22 mouse cellular contexts compared by ENCODE assay signal in genomic region chr7:45808471-45808870, GRCm38 (mm10). TPM values are rescaled to one million over a fixed set of nuclear protein-coding genes. Genes with fewer than 3 reads are reported as not detected.
DNase-seq lines count a peak whose midpoint lies in the region; ATAC-seq and TF ChIP-seq lines count a peak whose summit lies in the region.
"Had no signal": no experiment of that assay in that cellular context is flagged by ENCODE, and none has a peak within 500 bp of the region (broad histone marks: within the 10 kb centered on the region; RNA-seq: fewer than 3 reads in every experiment).

No protein-coding gene starts in this region.

- peaks cover 6% of the 10 kb centered on the region; the same call in 1 of the 2 replicates for H3K4me1 ChIP-seq in intestine, postnatal 0 days (replicated peaks; ENCODE audit: control insufficient read depth, insufficient read depth, low read length)
- peaks cover 21% of the 10 kb centered on the region for H3K4me1 ChIP-seq in intestine, embryonic 15.5 days (replicated peaks)
- H3K4me1 ChIP-seq in embryonic facial prominence, embryonic 10.5 days = peaks cover 32% of the 10 kb centered on the region
- peaks cover 18% of the 10 kb centered on the region for H3K4me1 ChIP-seq in midbrain, embryonic 16.5 days (ENCODE audit: control insufficient read depth, insufficient read depth, low read length)

- no peak for TF ChIP-seq CTCF in intestine, postnatal 0 days (IDR thresholded peaks at IDR 0.05; ENCODE audit: low read depth)

- intact Hi-C loops in heart, postnatal 14 days (cut with DNase I) = no loop called here

- peaks cover 61% of the 10 kb centered on the region for H3K36me3 ChIP-seq in intestine, postnatal 0 days (ENCODE audit: control insufficient read depth, insufficient read depth)
- H3K36me3 ChIP-seq in intestine, embryonic 15.5 days = peaks cover 59% of the 10 kb centered on the region
- peaks cover 83% of the 10 kb centered on the region for H3K36me3 ChIP-seq in embryonic facial prominence, embryonic 10.5 days (replicated peaks)
- peaks cover 50% of the 10 kb centered on the region for H3K36me3 ChIP-seq in midbrain, embryonic 16.5 days (ENCODE audit: control insufficient read depth, insufficient read depth, low read length)

- DNase-seq in cerebellum, postnatal 14 days = peak; percentile 30 to 38
- DNase-seq in cerebellum, adult 18-20 months = no peak
- DNase-seq in embryonic facial prominence, embryonic 10.5 days (ENCODE audit: low spot score) = no peak
- DNase-seq in ovary, postnatal 14 days (ENCODE audit: low spot score) = no peak
- DNase-seq in heart, postnatal 14 days = no peak
- DNase-seq: adrenal gland, postnatal 10 days; cerebellum, adult 9-10 months; gastrocnemius, adult 2 months; heart, adult 11 months; kidney, adult 2 months; kidney, postnatal 14 days; lung, postnatal 10 days; right cerebral cortex, postnatal 14 days; thymus, postnatal 25 days had no signal

- no peaks in the 10 kb centered on the region for H3K27me3 ChIP-seq in intestine, postnatal 0 days (replicated peaks; ENCODE audit: control insufficient read depth, insufficient read depth, low read length)
- H3K27me3 ChIP-seq in intestine, embryonic 15.5 days (replicated peaks) = no peaks in the 10 kb centered on the region
- H3K27me3 ChIP-seq in embryonic facial prominence, embryonic 10.5 days (replicated peaks; ENCODE audit: low read depth, poor library complexity, severe bottlenecking) = no peaks in the 10 kb centered on the region
- H3K27me3 ChIP-seq in midbrain, embryonic 16.5 days (ENCODE audit: control insufficient read depth, insufficient read depth, low read depth, low read length) = no peaks in the 10 kb centered on the region
- H3K27me3 ChIP-seq: heart, embryonic 15.5 days had no signal

- H3K4me3 ChIP-seq in intestine, postnatal 0 days (ENCODE audit: low read depth, low read length) = no peak overlapping the region
- H3K4me3 ChIP-seq in intestine, embryonic 15.5 days (replicated peaks) = no peak overlapping the region
- H3K4me3 ChIP-seq in embryonic facial prominence, embryonic 10.5 days = peak overlapping the region; percentile 0; the same call in 1 of the 2 replicates
- H3K4me3 ChIP-seq in midbrain, embryonic 16.5 days (ENCODE audit: low read depth, low read length) = no peak overlapping the region
- H3K4me3 ChIP-seq: gastrocnemius, adult 2 months; heart, embryonic 15.5 days; hindbrain, embryonic 10.5 days; left cerebral cortex, adult 2 months; megakaryocyte, embryonic 14.5 days had no signal

- peak overlapping the region; percentile 7; the same call in 1 of the 2 replicates for H3K27ac ChIP-seq in intestine, postnatal 0 days (ENCODE audit: low read depth, low read length)
- H3K27ac ChIP-seq in intestine, embryonic 15.5 days = no peak overlapping the region
- no peak overlapping the region for H3K27ac ChIP-seq in embryonic facial prominence, embryonic 10.5 days (replicated peaks)
- H3K27ac ChIP-seq in midbrain, embryonic 16.5 days (ENCODE audit: low read length) = peak overlapping the region; percentile 35; the same call in 1 of the 2 replicates
- H3K27ac ChIP-seq: gastrocnemius, adult 2 months; heart, embryonic 15.5 days; hindbrain, embryonic 10.5 days; left cerebral cortex, adult 2 months; liver, embryonic 14.5 days had no signal

- 49% methylated on average over 9 of the region's 11 CpGs for WGBS in intestine, postnatal 0 days
- 36% methylated on average over 11 of the region's 11 CpGs for WGBS in intestine, embryonic 15.5 days
- 52% methylated on average over 11 of the region's 11 CpGs for WGBS in embryonic facial prominence, embryonic 10.5 days
- 37% methylated on average over 11 of the region's 11 CpGs for WGBS in midbrain, embryonic 16.5 days

- no peak for ATAC-seq in intestine, postnatal 0 days
- no peak for ATAC-seq in intestine, embryonic 15.5 days
- ATAC-seq in midbrain, embryonic 16.5 days = no peak

- H3K9ac ChIP-seq in intestine, postnatal 0 days (ENCODE audit: low read depth, low read length) = no peak overlapping the region
- no peak overlapping the region for H3K9ac ChIP-seq in intestine, embryonic 15.5 days
- H3K9ac ChIP-seq in midbrain, embryonic 16.5 days (ENCODE audit: low read depth, low read length) = no peak overlapping the region
- H3K9ac ChIP-seq: heart, embryonic 15.5 days; liver, embryonic 14.5 days had no signal

- H3K9me3 ChIP-seq in intestine, postnatal 0 days (ENCODE audit: control insufficient read depth) = no peaks in the 10 kb centered on the region
- no peaks in the 10 kb centered on the region for H3K9me3 ChIP-seq in intestine, embryonic 15.5 days
- no peaks in the 10 kb centered on the region for H3K9me3 ChIP-seq in embryonic facial prominence, embryonic 10.5 days
- H3K9me3 ChIP-seq in midbrain, embryonic 16.5 days (replicated peaks; ENCODE audit: control insufficient read depth, low read length, poor library complexity, severe bottlenecking) = no peaks in the 10 kb centered on the region
- H3K9me3 ChIP-seq: heart, embryonic 15.5 days; hindbrain, embryonic 10.5 days; megakaryocyte, embryonic 14.5 days had no signal

- H3K4me2 ChIP-seq in intestine, postnatal 0 days (replicated peaks; ENCODE audit: low read depth) = no peak overlapping the region
- H3K4me2 ChIP-seq in intestine, embryonic 15.5 days (replicated peaks) = no peak overlapping the region
- H3K4me2 ChIP-seq in midbrain, embryonic 16.5 days (ENCODE audit: low read length) = no peak overlapping the region
- H3K4me2 ChIP-seq: heart, embryonic 15.5 days had no signal

RNA-seq across cellular contexts. Expression of gene Cyth2, which starts 5.9 kb away (rescaled TPM):
- polyA plus RNA-seq in intestine, postnatal 0 days (2015; fragmentation: Nextera tagmentation; extraction: Ambion mirVana) = 61.9 and 66.4 TPM in 2 replicates
- 89.0 and 92.0 TPM in 2 replicates for polyA plus RNA-seq in intestine, embryonic 15.5 days (2015; fragmentation: Nextera tagmentation; extraction: Ambion mirVana)
- polyA plus RNA-seq in embryonic facial prominence, embryonic 10.5 days (2016; fragmentation: Nextera tagmentation; extraction: Ambion mirVana) = 157 and 161 TPM in 2 replicates
- polyA plus RNA-seq in midbrain, embryonic 16.5 days (2015; fragmentation: Nextera tagmentation; extraction: Ambion mirVana) = 275 and 307 TPM in 2 replicates
- total RNA-seq in heart, postnatal 14 days (2021) = 10 to 100 TPM; 73.9 to 77.1 TPM

RNA-seq across cellular contexts. Expression of gene Kcnj14, which starts 16.1 kb away (rescaled TPM):
- polyA plus RNA-seq in intestine, postnatal 0 days (2015; fragmentation: Nextera tagmentation; extraction: Ambion mirVana) = 0.10 and 0.27 TPM in 2 replicates
- polyA plus RNA-seq in intestine, embryonic 15.5 days (2015; fragmentation: Nextera tagmentation; extraction: Ambion mirVana) = 0.88 and 1.0 TPM in 2 replicates
- polyA plus RNA-seq in embryonic facial prominence, embryonic 10.5 days (2016; fragmentation: Nextera tagmentation; extraction: Ambion mirVana) = 0.88 and 1.5 TPM in 2 replicates
- polyA plus RNA-seq in midbrain, embryonic 16.5 days (2015; fragmentation: Nextera tagmentation; extraction: Ambion mirVana) = 1.2 and 1.3 TPM in 2 replicates
- total RNA-seq in heart, postnatal 14 days (2021) = under 1 TPM; 0.74 to 1.00 TPM

RNA-seq across cellular contexts. Expression of gene Grwd1, which starts 22.3 kb away (rescaled TPM):
- polyA plus RNA-seq in intestine, postnatal 0 days (2015; fragmentation: Nextera tagmentation; extraction: Ambion mirVana) = 16.4 and 16.6 TPM in 2 replicates
- 67.1 and 71.3 TPM in 2 replicates for polyA plus RNA-seq in intestine, embryonic 15.5 days (2015; fragmentation: Nextera tagmentation; extraction: Ambion mirVana)
- polyA plus RNA-seq in embryonic facial prominence, embryonic 10.5 days (2016; fragmentation: Nextera tagmentation; extraction: Ambion mirVana) = 127 and 132 TPM in 2 replicates
- polyA plus RNA-seq in midbrain, embryonic 16.5 days (2015; fragmentation: Nextera tagmentation; extraction: Ambion mirVana) = 38.4 and 45.8 TPM in 2 replicates
- total RNA-seq in heart, postnatal 14 days (2021) = 10 to 100 TPM in 1 of 2 experiments, 1 to 10 TPM in 1; 8.6 to 12.5 TPM

RNA-seq across cellular contexts. Expression of gene Sult2b1, which starts 24.0 kb away (rescaled TPM):
- polyA plus RNA-seq in intestine, postnatal 0 days (2015; fragmentation: Nextera tagmentation; extraction: Ambion mirVana) = 36.7 and 37.1 TPM in 2 replicates
- 2.8 and 2.9 TPM in 2 replicates for polyA plus RNA-seq in intestine, embryonic 15.5 days (2015; fragmentation: Nextera tagmentation; extraction: Ambion mirVana)
- polyA plus RNA-seq in embryonic facial prominence, embryonic 10.5 days (2016; fragmentation: Nextera tagmentation; extraction: Ambion mirVana) = 1.6 and 1.7 TPM in 2 replicates
- polyA plus RNA-seq in midbrain, embryonic 16.5 days (2015; fragmentation: Nextera tagmentation; extraction: Ambion mirVana) = 6.1 and 6.4 TPM in 2 replicates
- total RNA-seq in heart, postnatal 14 days (2021) = not detected
- total RNA-seq: gastrocnemius, adult 2 months had no signal

RNA-seq across cellular contexts. Expression of gene Lmtk3, which starts 24.9 kb away (rescaled TPM):
- polyA plus RNA-seq in intestine, postnatal 0 days (2015; fragmentation: Nextera tagmentation; extraction: Ambion mirVana) = 0.08 and 0.29 TPM in 2 replicates
- polyA plus RNA-seq in intestine, embryonic 15.5 days (2015; fragmentation: Nextera tagmentation; extraction: Ambion mirVana) = 0.43 and 0.90 TPM in 2 replicates
- 2.1 and 3.0 TPM in 2 replicates for polyA plus RNA-seq in embryonic facial prominence, embryonic 10.5 days (2016; fragmentation: Nextera tagmentation; extraction: Ambion mirVana)
- polyA plus RNA-seq in midbrain, embryonic 16.5 days (2015; fragmentation: Nextera tagmentation; extraction: Ambion mirVana) = 19.6 and 26.7 TPM in 2 replicates
- under 1 TPM in 1 of 2 experiments, not detected in 1; 0.12 TPM for total RNA-seq in heart, postnatal 14 days (2021)
- polyA plus RNA-seq: heart, embryonic 15.5 days had no signal

Comparison
In these comparisons a context has a peak if more than half of its experiments do, and no peak if none do; other contexts are left out.
1. DNase-seq: peak in cerebellum, postnatal 14 days (2 of 2); none in cerebellum, adult 18-20 months (0 of 2), embryonic facial prominence, embryonic 10.5 days (single experiment), ovary, postnatal 14 days (single experiment) and heart, postnatal 14 days (0 of 2).
2. H3K27ac ChIP-seq: peak in intestine, postnatal 0 days (single experiment) and midbrain, embryonic 16.5 days (single experiment); none in intestine, embryonic 15.5 days (single experiment) and embryonic facial prominence, embryonic 10.5 days (single experiment).